Mouse (Mus musculus) cerebellum, postnatal 25 days (tissue): ENCODE data around the gene Gm15093.
"Not testable (repeated sequence)": the region's sequence is repeated elsewhere in the genome, so short reads cannot be mapped to it uniquely, and the experiment has no call there.

ENCODE experiments used
- DNase-seq, 2 experiments: peaks; one replicate each; pipeline ENCODE4 v3.0.0; 2021; ENCODE audit warnings: mixed read lengths in 2 of 2

The Gm15093 gene

DNA sequence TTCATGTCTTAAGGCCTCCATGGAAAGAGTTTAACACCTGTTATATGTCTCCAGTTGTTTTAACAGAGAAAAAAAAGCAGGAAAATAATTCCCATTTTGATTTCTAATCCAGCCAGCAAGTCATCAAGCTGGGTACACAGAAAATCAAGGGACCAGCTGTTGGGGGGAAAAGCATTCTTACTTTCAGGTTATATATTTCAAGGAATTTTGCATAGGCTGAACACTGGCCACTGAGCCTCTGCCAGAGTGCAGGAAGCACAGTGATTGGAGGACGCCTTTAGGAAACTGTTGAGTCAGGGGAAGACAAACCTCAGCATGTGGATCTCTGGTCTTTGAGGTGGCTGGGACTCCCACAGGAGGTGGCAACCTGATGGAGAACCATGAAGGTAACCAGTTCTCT is at the start of gene Gm15093:
Gm15093 (plus strand) TSS at position 301 of the 400 bp plus-strand sequence.
- not testable (repeated sequence) for DNase-seq
